Mouse (Mus musculus): ENCODE measurements at regions not wholly inside any gene's neighbourhood (a gene's known extent, or its start where the extent isn't known, plus 50 kb on each side); places are given as distances from the start of the nearest gene placed in this dataset.

- no peaks in the 10 kb centered on the region for H3K4me1 ChIP-seq (ENCODE audit: control insufficient read depth, insufficient read depth)
- H3K4me2 ChIP-seq (ENCODE audit: low read depth, low read length): no peak overlapping the region
- H3K9me3 ChIP-seq (replicated peaks; ENCODE audit: control insufficient read depth, low read length): no peaks in the 10 kb centered on the region
- no peak overlapping the region for H3K9ac ChIP-seq (replicated peaks; ENCODE audit: low read depth, low read length)
- TF ChIP-seq EP300 (IDR thresholded peaks at IDR 0.05; ENCODE audit: low read depth) (no peak), CTCF (IDR thresholded peaks at IDR 0.05; ENCODE audit: low read depth) (no peak)
- ATAC-seq (ENCODE audit: insufficient read depth, low read depth): no peak
- 78% methylated on average over 5 of the region's 5 CpGs for WGBS
- H3K36me3 ChIP-seq (replicated peaks; ENCODE audit: control insufficient read depth, insufficient read depth, low read length): no peaks in the 10 kb centered on the region
- H3K27ac ChIP-seq (ENCODE audit: low read depth): no peak overlapping the region
- H3K4me3 ChIP-seq (ENCODE audit: low read depth, low read length): no peak overlapping the region
- DNase-seq (ENCODE audit: low spot score): no peak
- no peaks in the 10 kb centered on the region for H3K27me3 ChIP-seq (ENCODE audit: control insufficient read depth, insufficient read depth, low read length)
These were observed 352.6 kb downstream of the Etnk1 start for GRCm38 (mm10) chr6:143519668-143520067.

- Histone ChIP-seq H3K36me3 (replicated peaks; ENCODE audit: control insufficient read depth, insufficient read depth, low read length) (no peaks in the 10 kb centered on the region), H3K4me1 (ENCODE audit: control insufficient read depth, insufficient read depth) (no peaks in the 10 kb centered on the region), H3K27ac (ENCODE audit: low read depth) (no peak overlapping the region), H3K4me3 (ENCODE audit: low read depth, low read length) (no peak overlapping the region), H3K27me3 (ENCODE audit: control insufficient read depth, insufficient read depth, low read length) (no peaks in the 10 kb centered on the region), H3K4me2 (ENCODE audit: low read depth, low read length) (no peak overlapping the region), H3K9ac (replicated peaks; ENCODE audit: low read depth, low read length) (no peak overlapping the region), H3K9me3 (replicated peaks; ENCODE audit: control insufficient read depth, low read length) (0 out of 2 replicates have a peak, but pooled peaks cover 3% of the 10 kb centered on the region)
- DNase-seq (ENCODE audit: low spot score) (no peak), ATAC-seq (ENCODE audit: insufficient read depth, low read depth) (no peak)
- 81% methylated on average over 4 of the region's 4 CpGs for WGBS
- no peak for TF ChIP-seq EP300 (IDR thresholded peaks at IDR 0.05; ENCODE audit: low read depth)
- TF ChIP-seq CTCF (IDR thresholded peaks at IDR 0.05; ENCODE audit: low read depth): no peak
These were observed 358.1 kb downstream of the Etnk1 start for GRCm38 (mm10) chr6:143525092-143525491.

GRCm38 (mm10) chr6:143528898-143529297, 361.9 kb downstream of the Etnk1 start:
- Histone ChIP-seq H3K4me3 (ENCODE audit: low read depth, low read length) (no peak overlapping the region), H3K9ac (replicated peaks; ENCODE audit: low read depth, low read length) (no peak overlapping the region), H3K9me3 (replicated peaks; ENCODE audit: control insufficient read depth, low read length) (0 out of 2 replicates have a peak, but pooled peaks cover 3% of the 10 kb centered on the region), H3K4me2 (ENCODE audit: low read depth, low read length) (no peak overlapping the region), H3K36me3 (replicated peaks; ENCODE audit: control insufficient read depth, insufficient read depth, low read length) (no peaks in the 10 kb centered on the region), H3K27ac (ENCODE audit: low read depth) (no peak overlapping the region), H3K4me1 (ENCODE audit: control insufficient read depth, insufficient read depth) (no peaks in the 10 kb centered on the region), H3K27me3 (ENCODE audit: control insufficient read depth, insufficient read depth, low read length) (no peaks in the 10 kb centered on the region)
- ATAC-seq (ENCODE audit: insufficient read depth, low read depth) (no peak), DNase-seq (ENCODE audit: low spot score) (no peak)
- TF ChIP-seq EP300 (IDR thresholded peaks at IDR 0.05; ENCODE audit: low read depth) (no peak), CTCF (IDR thresholded peaks at IDR 0.05; ENCODE audit: low read depth) (no peak)
- 86% methylated on average over 7 of the region's 7 CpGs for WGBS

GRCm38 (mm10) chr6:143530372-143531224, 363.6 kb downstream of the Etnk1 start:
- Histone ChIP-seq H3K4me2 (ENCODE audit: low read depth, low read length) (no peak overlapping the region), H3K9me3 (replicated peaks; ENCODE audit: control insufficient read depth, low read length) (0 out of 2 replicates have a peak, but pooled peaks cover 3% of the 10 kb centered on the region), H3K27ac (ENCODE audit: low read depth) (no peak overlapping the region), H3K27me3 (ENCODE audit: control insufficient read depth, insufficient read depth, low read length) (no peaks in the 10 kb centered on the region), H3K36me3 (replicated peaks; ENCODE audit: control insufficient read depth, insufficient read depth, low read length) (no peaks in the 10 kb centered on the region), H3K4me1 (ENCODE audit: control insufficient read depth, insufficient read depth) (no peaks in the 10 kb centered on the region), H3K4me3 (ENCODE audit: low read depth, low read length) (no peak overlapping the region), H3K9ac (replicated peaks; ENCODE audit: low read depth, low read length) (no peak overlapping the region)
- DNase-seq (ENCODE audit: low spot score) (peak; percentile 13), ATAC-seq (ENCODE audit: insufficient read depth, low read depth) (no peak)
- TF ChIP-seq EP300 (IDR thresholded peaks at IDR 0.05; ENCODE audit: low read depth): no peak
- no peak for TF ChIP-seq CTCF (IDR thresholded peaks at IDR 0.05; ENCODE audit: low read depth)
- WGBS: 68% methylated on average over 13 of the region's 13 CpGs

DNA sequence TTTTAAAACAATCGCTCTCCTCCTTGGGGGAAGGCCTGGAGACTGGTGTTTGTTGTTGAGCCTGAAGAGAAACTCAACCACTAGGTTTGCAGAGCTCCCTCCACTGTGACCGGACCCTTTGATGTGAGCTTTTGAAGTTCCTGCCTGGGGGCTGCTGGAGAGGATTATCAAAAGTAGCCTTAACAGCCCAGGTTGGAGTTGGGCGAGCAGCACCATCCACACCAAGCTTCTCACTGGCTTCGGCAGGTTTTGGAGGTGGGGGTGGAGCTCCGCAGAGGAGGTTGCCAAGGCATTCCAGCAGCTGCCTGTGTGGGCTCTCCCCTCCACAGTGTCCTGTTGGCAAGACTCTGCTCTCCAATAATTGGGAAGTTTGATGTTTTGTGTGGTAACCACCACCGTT, 364.5 kb downstream of the Etnk1 start:
- no peak for TF ChIP-seq CTCF (IDR thresholded peaks at IDR 0.05; ENCODE audit: low read depth)
- TF ChIP-seq EP300 (IDR thresholded peaks at IDR 0.05; ENCODE audit: low read depth): no peak
- DNase-seq (ENCODE audit: low spot score) (no peak), ATAC-seq (ENCODE audit: insufficient read depth, low read depth) (no peak)
- Histone ChIP-seq H3K36me3 (replicated peaks; ENCODE audit: control insufficient read depth, insufficient read depth, low read length) (no peaks in the 10 kb centered on the region), H3K4me1 (ENCODE audit: control insufficient read depth, insufficient read depth) (no peaks in the 10 kb centered on the region), H3K9me3 (replicated peaks; ENCODE audit: control insufficient read depth, low read length) (0 out of 2 replicates have a peak, but pooled peaks cover 3% of the 10 kb centered on the region), H3K9ac (replicated peaks; ENCODE audit: low read depth, low read length) (no peak overlapping the region), H3K4me3 (ENCODE audit: low read depth, low read length) (no peak overlapping the region), H3K4me2 (ENCODE audit: low read depth, low read length) (no peak overlapping the region), H3K27ac (ENCODE audit: low read depth) (no peak overlapping the region), H3K27me3 (ENCODE audit: control insufficient read depth, insufficient read depth, low read length) (no peaks in the 10 kb centered on the region)
- 29% methylated on average over 6 of the region's 6 CpGs for WGBS
